Mouse (Mus musculus): ENCODE results near the gene Rarg. TPM values are rescaled to one million over a fixed set of nuclear protein-coding genes. Genes with fewer than 3 reads are reported as not detected.

The Rarg gene
- polyA plus RNA-seq, 1 experiment from 2014 or later = 128 TPM

DNA sequence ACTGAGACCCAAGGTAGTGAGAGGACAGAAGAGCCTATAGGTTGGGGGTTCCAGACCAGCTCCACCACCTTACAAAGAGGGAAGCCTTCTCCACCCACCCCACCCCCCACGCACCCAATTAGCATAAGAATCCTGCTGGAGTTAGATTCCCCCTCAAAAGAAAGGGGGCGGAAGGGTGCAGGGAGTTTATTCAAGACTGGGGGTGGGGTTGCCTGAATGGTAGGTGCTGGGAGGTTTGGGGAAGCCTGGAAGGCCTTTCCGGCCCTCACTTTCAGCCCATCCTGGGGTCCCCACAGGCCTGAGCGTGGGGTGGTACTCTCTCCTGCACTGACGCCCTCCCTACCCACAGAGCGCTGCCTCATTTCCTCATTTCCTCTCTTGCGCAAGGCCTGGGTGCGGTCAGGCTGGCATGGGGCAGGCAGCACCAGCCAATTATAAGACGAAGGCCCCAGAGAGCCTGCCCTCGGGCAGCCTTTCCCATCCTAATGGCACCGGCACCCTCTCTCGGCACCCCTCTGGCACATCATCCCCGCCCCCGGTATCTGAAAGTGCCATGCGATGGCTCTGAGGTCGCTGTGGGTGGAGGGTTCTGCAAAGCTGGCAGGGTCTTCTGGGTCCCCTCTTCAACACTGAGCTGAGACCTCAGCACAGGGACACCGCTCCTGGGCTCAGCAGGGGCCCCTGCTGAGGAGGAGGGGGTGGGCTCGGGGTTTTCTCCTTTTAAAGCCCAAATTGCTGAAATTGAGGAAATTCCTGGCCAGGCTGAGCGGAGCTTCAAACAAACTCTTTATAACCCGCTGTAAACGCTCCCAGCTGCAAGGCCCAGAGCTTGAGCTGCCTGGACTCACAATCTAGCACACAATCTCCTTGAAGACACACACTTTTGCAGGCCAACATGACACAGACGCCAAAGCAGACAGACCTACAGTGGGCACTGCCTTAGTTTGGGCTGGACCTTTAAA lies 13.8 kb downstream of the Rarg start:
- Histone ChIP-seq H3K27me3 (no peaks in the 10 kb centered on the region), H3K9me3 (no peaks in the 10 kb centered on the region), H3K4me3 (peak overlapping the region; percentile 58), H3K9ac (peak overlapping the region; percentile 37), H3K27ac (peak overlapping the region; percentile 99), H3K4me2 (peak overlapping the region; percentile 85), H3K36me3 (peaks cover 36% of the 10 kb centered on the region), H3K4me1 (peaks cover 57% of the 10 kb centered on the region)
- WGBS = 6% methylated on average over 22 of the region's 22 CpGs
- no peak for ATAC-seq (ENCODE audit: insufficient number of reproducible peaks, low FRiP score, low TSS enrichment, low read depth)

DNA sequence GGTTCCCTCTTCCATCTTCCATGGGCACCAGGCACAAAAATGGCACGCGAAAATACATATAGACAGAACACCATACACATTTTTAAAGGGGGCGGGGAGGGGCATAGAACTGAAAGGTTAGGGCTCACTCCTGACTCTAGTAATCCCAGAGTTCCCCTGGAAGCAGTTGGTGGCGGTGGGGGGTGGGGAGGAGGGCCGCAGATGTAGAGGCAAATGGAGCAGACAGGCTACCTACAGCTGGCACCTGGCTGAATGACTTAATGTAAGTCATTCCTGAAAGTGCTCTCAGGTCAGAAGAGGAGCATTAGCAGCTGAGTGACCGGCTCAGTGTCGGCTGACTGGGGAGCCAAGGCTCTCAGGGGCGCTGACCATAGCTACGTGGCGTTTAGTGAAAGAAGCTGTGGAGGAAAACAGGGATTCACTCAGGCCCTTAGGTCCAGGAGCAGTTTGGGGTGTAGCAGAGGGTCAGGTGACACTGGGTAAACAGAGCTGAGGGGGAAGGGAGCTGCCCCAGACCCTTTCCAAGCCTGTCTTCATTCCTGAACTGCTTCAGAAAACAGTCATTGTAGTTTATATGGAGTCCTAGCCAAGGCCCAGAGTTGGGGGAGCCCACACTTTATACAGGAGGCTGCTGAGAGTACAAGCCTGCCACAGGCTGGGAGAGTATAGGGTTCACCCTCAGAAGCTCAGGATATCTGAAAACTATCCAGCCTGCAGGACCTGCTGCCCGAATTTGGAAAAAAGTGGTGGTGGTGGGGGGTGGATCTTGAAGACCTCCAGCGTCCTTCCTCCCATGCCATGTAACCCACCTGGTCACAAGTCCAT lies 14.7 kb downstream of the Rarg start:
- peak overlapping the region; percentile 85 for H3K4me2 ChIP-seq
- peak overlapping the region; percentile 99 for H3K27ac ChIP-seq
- peaks cover 44% of the 10 kb centered on the region for H3K36me3 ChIP-seq
- 36% methylated on average over 12 of the region's 12 CpGs for WGBS
- H3K9ac ChIP-seq = no peak overlapping the region
- H3K4me3 ChIP-seq = peak overlapping the region; percentile 58
- ATAC-seq (ENCODE audit: insufficient number of reproducible peaks, low FRiP score, low TSS enrichment, low read depth) = no peak
- H3K27me3 ChIP-seq = no peaks in the 10 kb centered on the region
- no peaks in the 10 kb centered on the region for H3K9me3 ChIP-seq
- peaks cover 54% of the 10 kb centered on the region for H3K4me1 ChIP-seq

DNA sequence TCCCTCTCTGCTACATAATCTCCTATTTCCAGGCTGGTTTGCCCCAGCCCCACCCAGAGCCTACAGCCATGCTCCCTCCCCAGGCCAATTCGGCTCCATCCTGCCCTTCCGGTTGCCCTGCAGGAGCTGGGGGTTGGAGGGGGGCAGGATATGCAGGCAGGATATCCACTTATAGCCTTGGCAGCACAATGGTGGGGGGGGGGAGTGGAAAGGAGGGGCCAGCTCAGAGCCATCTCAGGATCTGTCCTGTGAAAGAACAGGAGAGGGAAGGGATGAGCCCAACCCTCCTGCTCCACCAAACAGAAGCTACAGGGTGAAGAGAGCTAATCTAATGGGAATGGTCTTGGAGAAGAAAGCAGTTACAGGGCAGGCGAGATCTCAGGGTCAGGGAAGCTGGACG lies 16.7 kb downstream of the Rarg start:
- H3K4me1 ChIP-seq = peaks cover 50% of the 10 kb centered on the region
- H3K27ac ChIP-seq = peak overlapping the region; percentile 40; the same call in 1 of the 2 replicates
- peaks cover 60% of the 10 kb centered on the region for H3K36me3 ChIP-seq
- no peak for ATAC-seq (ENCODE audit: insufficient number of reproducible peaks, low FRiP score, low TSS enrichment, low read depth)
- H3K4me2 ChIP-seq = no peak overlapping the region
- H3K27me3 ChIP-seq = no peaks in the 10 kb centered on the region
- no peak overlapping the region for H3K9ac ChIP-seq
- 71% methylated on average over 4 of the region's 4 CpGs for WGBS
- no peaks in the 10 kb centered on the region for H3K9me3 ChIP-seq
- no peak overlapping the region for H3K4me3 ChIP-seq

DNA sequence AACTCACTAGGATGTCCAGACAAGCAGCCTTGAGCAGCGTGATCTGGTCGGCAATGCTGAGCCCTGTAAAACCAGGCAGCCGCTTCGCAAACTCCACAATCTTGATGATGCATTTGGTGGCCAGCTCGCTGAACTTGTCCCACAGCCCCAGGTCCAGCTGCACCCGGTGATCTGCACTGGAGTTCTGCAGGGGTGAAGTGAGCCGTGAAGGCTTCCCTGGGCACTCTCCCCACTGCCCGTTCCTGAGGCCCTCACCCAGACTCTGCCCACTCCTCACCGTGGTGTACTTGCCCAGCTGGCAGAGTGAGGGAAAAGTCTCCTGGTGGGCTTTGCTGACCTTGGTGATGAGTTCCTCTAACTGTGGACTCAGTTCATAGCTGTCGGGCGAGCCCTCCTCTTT lies 17.5 kb downstream of the Rarg start:
- ATAC-seq (ENCODE audit: insufficient number of reproducible peaks, low FRiP score, low TSS enrichment, low read depth) = no peak
- 73% methylated on average over 11 of the region's 11 CpGs for WGBS
- Histone ChIP-seq H3K9me3 (no peaks in the 10 kb centered on the region), H3K4me2 (no peak overlapping the region), H3K27me3 (no peaks in the 10 kb centered on the region), H3K4me3 (no peak overlapping the region), H3K36me3 (peaks cover 68% of the 10 kb centered on the region), H3K27ac (0 out of 2 replicates have a peak overlapping the region, but pooled peaks have one; percentile 43), H3K9ac (no peak overlapping the region), H3K4me1 (peaks cover 50% of the 10 kb centered on the region)

DNA sequence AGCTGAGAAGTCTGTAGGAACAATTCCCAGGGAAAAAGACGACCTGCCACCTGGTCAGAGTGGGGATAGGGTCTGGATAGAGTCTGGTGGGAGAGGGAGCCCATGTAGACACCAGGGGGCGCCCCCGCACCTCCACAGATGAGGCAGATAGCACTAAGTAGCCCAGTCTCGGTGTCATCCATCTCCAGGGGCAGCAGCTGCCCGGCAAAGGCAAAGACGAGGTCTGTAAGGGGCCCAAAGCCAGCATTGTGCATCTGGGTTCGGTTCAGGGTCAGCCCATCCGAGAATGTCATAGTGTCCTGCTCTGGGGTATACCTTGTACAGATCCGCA lies 18.1 kb downstream of the Rarg start:
- H3K4me3 ChIP-seq = no peak overlapping the region
- 17% methylated on average over 9 of the region's 9 CpGs for WGBS
- 0 out of 2 replicates have a peak overlapping the region, but pooled peaks have one; percentile 43 for H3K27ac ChIP-seq
- H3K27me3 ChIP-seq = no peaks in the 10 kb centered on the region
- H3K9me3 ChIP-seq = no peaks in the 10 kb centered on the region
- peaks cover 74% of the 10 kb centered on the region for H3K36me3 ChIP-seq
- no peak overlapping the region for H3K4me2 ChIP-seq
- ATAC-seq (ENCODE audit: insufficient number of reproducible peaks, low FRiP score, low TSS enrichment, low read depth) = no peak
- peaks cover 51% of the 10 kb centered on the region for H3K4me1 ChIP-seq
- H3K9ac ChIP-seq = no peak overlapping the region

DNA sequence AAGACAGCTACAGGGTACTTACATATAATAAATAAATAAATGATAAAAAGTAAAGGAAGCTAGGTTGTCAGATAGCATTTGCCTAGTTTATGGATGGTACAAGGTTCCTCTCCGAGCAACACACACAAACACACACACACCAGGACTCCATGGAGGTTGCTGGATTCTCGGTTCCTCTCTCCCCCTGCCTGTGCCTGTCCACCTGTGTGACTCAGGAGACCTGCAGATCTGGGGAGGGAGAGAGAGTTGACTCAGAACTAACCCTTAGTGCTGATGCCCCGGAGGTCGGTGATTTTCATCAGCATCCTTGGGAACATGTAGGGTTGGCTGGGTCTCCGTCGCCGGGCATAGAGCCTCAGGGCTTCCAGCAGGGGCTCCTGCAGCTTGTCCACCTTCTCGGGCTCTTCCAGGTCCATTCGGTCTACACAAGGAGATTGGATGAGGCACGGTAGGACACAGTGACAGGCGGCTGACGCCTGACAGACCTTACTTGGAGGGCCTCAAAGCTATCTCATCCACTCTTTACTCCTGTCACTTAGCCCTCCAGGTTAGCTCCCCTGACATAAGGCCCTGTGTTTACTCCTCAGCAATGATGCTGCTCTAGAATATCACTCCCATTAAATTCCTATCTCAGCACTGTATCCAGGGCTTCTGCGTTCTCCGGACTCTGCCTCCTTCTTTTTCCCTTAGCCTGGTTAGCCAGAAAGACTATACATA lies 18.6 kb downstream of the Rarg start:
- ATAC-seq (ENCODE audit: insufficient number of reproducible peaks, low FRiP score, low TSS enrichment, low read depth) = no peak
- Histone ChIP-seq H3K4me1 (peaks cover 49% of the 10 kb centered on the region), H3K9ac (no peak overlapping the region), H3K27me3 (no peaks in the 10 kb centered on the region), H3K36me3 (peaks cover 78% of the 10 kb centered on the region), H3K4me2 (no peak overlapping the region), H3K27ac (0 out of 2 replicates have a peak overlapping the region, but pooled peaks have one; percentile 43), H3K4me3 (no peak overlapping the region), H3K9me3 (no peaks in the 10 kb centered on the region)
- 88% methylated on average over 14 of the region's 14 CpGs for WGBS

DNA sequence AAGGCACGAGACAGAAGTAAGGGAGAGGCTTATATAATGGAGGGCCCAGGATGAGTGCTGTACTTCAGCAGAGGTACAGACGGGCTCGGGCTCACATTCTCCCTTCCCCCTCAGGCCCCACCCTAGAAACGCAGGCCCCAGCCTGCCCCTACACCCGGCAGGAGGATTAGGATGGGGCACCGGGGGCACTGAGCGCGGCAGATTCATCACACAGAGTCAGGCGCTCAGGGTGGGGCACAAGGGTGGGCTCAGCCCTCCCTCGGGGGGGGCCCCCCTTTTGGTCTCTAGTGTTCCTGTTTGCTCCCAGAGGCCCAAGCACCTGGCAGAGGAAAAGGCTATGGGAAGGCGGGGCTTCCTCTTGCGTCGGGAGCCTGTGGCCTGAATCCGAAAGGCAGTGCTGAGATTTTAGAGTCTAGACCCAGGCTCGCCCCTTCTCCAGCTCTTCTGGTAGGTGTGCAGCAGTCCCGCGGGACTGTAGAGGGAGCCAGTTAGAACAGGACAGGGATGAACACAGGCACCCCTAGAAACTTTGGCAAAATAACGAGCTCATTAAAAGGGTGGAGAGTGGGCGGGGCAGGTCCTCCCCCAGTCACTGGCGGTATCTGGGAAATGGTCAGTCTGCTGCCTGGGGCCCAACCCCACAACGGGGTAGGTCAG lies 21.8 kb downstream of the Rarg start:
- WGBS = 37% methylated on average over 21 of the region's 21 CpGs
- Histone ChIP-seq H3K27ac (peak overlapping the region; percentile 65), H3K36me3 (peaks cover 63% of the 10 kb centered on the region), H3K4me3 (no peak overlapping the region), H3K4me1 (peaks cover 45% of the 10 kb centered on the region), H3K4me2 (no peak overlapping the region), H3K9ac (no peak overlapping the region), H3K27me3 (no peaks in the 10 kb centered on the region), H3K9me3 (no peaks in the 10 kb centered on the region)
- ATAC-seq (ENCODE audit: insufficient number of reproducible peaks, low FRiP score, low TSS enrichment, low read depth) = 0 out of 2 replicates have a peak, but pooled peaks have one; percentile 14

DNA sequence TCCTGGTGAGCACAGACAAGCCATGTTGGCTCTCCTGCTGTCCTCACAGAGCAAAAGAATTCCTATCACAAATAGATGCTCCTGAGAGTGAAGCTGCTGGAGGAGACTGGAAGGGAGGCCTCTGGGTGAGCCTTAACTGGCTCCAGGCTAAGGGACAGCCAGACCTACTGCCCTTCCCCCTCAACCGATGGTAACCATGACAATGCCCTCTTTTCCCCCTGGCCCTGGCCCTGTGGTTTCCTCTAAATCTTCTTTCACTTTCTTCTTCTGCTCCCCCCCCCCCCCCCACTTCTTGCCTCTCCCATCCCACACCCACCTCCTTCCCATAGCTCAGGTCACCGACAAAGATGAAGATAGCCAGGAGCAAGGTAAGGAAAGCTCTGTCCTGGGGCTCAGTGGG lies 23.4 kb downstream of the Rarg start:
- no peak overlapping the region for H3K9ac ChIP-seq
- WGBS = 14% methylated on average over 2 of the region's 2 CpGs
- peaks cover 49% of the 10 kb centered on the region for H3K36me3 ChIP-seq
- H3K9me3 ChIP-seq = no peaks in the 10 kb centered on the region
- no peak overlapping the region for H3K4me3 ChIP-seq
- ATAC-seq (ENCODE audit: insufficient number of reproducible peaks, low FRiP score, low TSS enrichment, low read depth) = no peak
- no peaks in the 10 kb centered on the region for H3K27me3 ChIP-seq
- H3K4me2 ChIP-seq = no peak overlapping the region
- peaks cover 42% of the 10 kb centered on the region for H3K4me1 ChIP-seq
- H3K27ac ChIP-seq = no peak overlapping the region

DNA sequence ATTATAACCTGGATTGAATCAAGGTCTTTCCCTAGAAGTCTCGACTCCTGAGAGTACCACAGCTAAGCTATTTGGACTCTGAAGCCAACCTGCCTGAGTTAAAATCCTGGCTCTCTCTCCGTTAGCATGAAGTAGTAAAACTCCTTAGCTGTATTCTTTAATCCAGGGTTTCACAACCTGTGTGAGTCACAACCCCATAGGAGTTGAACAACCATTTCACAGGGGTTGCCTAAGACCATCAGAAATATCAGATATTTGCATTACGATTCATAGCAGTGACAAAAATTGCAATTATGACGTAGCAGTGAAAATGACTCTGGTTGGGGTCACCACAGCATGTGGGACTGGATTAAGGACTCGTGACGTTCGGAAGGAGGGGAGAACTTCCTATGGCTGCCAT lies 24.6 kb downstream of the Rarg start:
- Histone ChIP-seq H3K36me3 (peaks cover 39% of the 10 kb centered on the region), H3K27me3 (no peaks in the 10 kb centered on the region), H3K4me3 (no peak overlapping the region), H3K4me1 (peaks cover 42% of the 10 kb centered on the region), H3K9me3 (no peaks in the 10 kb centered on the region), H3K9ac (no peak overlapping the region), H3K4me2 (no peak overlapping the region), H3K27ac (no peak overlapping the region)
- 44% methylated on average over 7 of the region's 7 CpGs for WGBS
- ATAC-seq (ENCODE audit: insufficient number of reproducible peaks, low FRiP score, low TSS enrichment, low read depth) = no peak

DNA sequence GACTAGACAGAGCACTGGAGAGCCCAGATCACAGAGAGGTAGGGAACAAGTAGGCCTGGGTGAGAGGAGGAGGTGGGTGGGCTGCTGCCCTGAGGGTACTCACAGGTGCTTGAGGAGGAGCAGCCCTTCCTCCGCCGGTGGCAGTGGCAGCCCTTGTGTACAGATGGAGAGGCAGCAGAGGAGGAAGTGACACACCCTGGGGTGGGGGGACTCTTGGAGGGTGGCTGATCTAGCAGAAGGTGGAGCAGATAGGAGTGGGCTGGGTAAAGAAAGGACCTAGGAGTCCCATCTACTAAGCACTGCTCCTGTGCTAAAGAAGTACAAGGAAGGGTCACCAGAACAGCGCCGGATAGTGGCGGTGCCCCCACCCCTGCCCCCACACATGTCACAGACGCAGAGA lies 25.6 kb downstream of the Rarg start, which contains the start of gene Itgb7:
Itgb7 (minus strand) TSS at position 197 of the 400 bp plus-strand sequence.
- peaks cover 42% of the 10 kb centered on the region for H3K4me1 ChIP-seq
- no peak within 1 kb of the TSS for H3K4me2 ChIP-seq
- no peak within 1 kb of the TSS for H3K4me3 ChIP-seq
- H3K9me3 ChIP-seq = no peaks in the 10 kb centered on the region
- no peaks in the 10 kb centered on the region for H3K27me3 ChIP-seq
- 41% methylated on average over 6 of the region's 6 CpGs for WGBS
- no peak within 1 kb of the TSS for H3K9ac ChIP-seq
- H3K36me3 ChIP-seq = peaks cover 31% of the 10 kb centered on the region
- ATAC-seq (ENCODE audit: insufficient number of reproducible peaks, low FRiP score, low TSS enrichment, low read depth) = no peak
- H3K27ac ChIP-seq = peak within 1 kb of the TSS; percentile 5; the same call in 1 of the 2 replicates
